Mouse (Mus musculus): ENCODE measurements around the gene Serpina3m.
"Not testable (repeated sequence)": the region's sequence is repeated elsewhere in the genome, so short reads cannot be mapped to it uniquely, and the experiment has no call there.

Serpina3m gene

DNA sequence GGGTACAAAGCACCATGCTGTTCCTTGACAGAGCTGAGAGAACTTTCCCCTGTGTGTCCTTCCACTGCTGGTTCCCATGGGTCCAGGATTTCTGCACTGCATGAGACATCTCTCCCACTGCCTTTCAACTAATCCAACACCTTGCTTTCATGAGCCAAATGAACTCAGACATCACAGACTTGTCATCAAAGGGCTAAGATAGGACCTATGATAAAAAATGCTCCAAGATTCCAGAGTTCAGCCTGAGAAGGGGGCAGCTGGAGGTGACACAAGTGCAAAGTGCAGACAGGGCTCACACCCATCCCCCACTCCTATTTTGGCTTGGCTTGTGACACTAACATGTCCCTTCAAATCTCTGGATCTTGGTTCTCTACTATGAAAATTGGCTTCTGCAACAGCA lies 50.2 kb downstream of the Serpina3m start:
- no peak for DNase-seq (ENCODE audit: low read depth, low spot score)

DNA sequence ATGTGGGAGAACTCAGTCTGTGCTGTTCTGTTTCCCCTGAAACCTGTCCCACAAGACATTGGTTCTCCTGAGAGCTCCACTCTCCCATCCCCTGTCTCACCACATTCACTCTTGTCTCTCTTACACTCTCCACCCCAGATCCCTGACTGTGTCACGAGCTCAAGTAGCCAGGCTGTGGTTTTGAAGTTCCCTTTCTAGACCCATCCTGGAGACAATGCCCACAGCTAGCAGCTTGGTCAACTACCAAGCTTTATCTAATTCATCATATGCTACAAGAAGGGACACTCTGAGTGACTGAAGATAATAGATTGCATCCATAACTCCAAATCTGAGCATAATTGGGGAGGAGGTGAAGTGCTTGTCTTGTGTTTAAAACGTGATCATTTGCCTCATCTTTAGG lies 52.8 kb downstream of the Serpina3m start:
- DNase-seq (ENCODE audit: low read depth, low spot score): not testable (repeated sequence)

DNA sequence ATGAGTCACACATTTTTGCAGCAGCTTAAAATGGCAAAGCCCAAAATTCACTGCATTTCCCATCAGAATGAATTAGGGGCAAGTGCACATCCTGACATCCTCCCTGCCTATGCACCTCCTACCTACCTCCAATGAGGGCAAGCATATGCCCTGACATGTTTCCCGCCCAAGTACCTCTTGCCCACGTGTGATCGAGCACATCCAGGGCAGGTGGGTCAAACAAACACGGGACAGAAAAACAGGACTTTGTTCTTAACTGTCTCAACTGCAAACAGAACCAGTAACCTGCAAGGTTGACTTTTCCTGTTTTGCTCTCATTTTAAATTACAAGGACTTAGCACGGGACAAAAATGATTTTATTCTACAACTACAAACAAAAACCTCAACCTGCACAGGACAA lies 65.7 kb downstream of the Serpina3m start:
- no peak for DNase-seq (ENCODE audit: low read depth, low spot score)

DNA sequence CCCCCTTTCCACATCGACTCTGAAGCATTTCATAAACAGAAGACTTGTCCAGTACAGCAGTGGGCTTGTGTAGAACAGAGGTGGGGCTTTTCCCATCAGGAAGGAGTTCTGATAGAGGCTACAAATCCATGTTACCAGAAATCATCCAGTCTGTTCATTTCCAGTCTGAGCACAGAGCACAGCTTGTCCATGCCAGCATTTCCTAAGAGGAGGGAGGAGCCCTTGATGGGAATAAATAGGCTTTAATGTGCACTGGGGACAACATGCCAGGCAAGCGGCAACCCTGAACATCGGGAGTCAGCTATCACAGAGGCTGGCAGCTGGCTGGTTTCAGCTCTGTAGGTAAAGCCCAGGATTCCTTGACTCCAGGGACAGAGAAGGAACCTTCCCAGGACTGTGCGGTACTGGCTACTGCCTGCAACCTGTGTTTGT lies 68.2 kb downstream of the Serpina3m start, which contains the start of gene Serpina3n:
TSS of gene Serpina3n (plus strand) at position 276 of the 432 bp plus-strand sequence.
- DNase-seq (ENCODE audit: low read depth, low spot score): no peak

DNA sequence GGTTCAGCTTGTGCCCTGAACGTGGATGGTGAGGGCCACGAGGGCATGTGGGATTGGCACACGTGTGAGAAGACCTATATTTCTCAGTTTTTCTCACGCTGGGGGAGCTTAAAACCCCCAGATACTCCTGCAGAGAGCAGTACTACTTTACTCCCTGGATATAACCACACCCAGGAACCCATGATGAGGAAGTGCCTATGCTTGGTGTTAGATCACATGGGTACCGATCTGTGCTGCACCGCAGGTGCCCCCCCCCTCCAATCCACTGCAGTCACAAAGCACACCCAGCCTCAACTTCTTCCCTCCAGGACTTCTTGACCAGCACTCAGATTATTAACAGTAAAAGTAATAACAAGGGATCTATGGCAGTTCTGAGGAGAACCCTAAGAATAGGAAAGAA lies 74.2 kb downstream of the Serpina3m start:
- DNase-seq (ENCODE audit: low read depth, low spot score): no peak

DNA sequence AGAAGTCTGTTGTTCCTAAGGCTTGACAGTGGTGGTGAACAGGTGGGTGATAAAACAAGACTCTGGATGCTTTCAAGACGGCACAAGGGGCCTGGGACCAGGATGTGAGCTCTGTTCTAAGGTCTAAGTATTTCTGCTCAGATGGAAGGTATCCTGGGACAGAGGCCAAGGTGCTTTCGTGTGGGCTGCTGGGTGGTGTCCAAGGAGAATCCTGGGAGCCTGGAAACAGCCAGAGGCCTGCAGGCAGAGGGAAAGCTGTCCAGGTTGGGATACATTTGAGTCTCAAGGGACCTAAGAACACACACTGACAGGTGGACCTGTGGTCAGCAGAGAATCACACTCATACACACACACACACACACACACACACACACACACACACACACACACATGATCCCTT lies 76.3 kb downstream of the Serpina3m start:
- DNase-seq (ENCODE audit: low read depth, low spot score): no peak

DNA sequence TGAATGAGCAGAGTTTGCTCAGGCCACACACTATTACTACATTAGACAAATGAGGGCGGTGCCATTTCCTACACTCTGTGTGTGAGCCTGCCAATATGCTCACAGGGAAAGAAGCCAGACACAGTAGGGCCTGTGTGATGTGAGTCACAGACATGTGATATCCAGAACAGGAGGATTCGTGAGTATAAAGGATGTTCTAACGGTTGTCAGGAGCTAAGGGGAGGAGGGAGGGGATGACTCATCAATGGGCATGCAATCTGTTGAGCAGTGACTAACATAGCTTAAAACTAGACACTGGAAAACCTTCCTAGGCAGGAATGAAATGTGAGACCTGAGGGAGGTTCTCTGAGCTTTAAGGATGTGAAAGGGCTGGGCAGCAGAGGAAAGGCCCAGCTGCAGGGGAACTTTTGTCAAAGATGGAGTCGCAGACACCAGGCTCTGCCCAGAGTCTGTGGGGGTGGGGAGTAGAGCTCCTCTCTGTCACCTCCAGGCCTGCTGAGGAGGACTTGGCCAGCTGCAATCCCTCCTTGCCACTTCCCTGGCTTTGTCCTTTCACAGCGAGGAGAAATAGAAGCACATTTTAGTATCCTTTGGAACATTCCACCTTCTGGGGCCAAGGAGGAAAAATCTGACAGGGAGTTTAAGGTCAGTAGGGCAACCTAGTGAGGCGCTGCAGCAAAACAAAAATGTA lies 77.5 kb downstream of the Serpina3m start:
- no peak for DNase-seq (ENCODE audit: low read depth, low spot score)

DNA sequence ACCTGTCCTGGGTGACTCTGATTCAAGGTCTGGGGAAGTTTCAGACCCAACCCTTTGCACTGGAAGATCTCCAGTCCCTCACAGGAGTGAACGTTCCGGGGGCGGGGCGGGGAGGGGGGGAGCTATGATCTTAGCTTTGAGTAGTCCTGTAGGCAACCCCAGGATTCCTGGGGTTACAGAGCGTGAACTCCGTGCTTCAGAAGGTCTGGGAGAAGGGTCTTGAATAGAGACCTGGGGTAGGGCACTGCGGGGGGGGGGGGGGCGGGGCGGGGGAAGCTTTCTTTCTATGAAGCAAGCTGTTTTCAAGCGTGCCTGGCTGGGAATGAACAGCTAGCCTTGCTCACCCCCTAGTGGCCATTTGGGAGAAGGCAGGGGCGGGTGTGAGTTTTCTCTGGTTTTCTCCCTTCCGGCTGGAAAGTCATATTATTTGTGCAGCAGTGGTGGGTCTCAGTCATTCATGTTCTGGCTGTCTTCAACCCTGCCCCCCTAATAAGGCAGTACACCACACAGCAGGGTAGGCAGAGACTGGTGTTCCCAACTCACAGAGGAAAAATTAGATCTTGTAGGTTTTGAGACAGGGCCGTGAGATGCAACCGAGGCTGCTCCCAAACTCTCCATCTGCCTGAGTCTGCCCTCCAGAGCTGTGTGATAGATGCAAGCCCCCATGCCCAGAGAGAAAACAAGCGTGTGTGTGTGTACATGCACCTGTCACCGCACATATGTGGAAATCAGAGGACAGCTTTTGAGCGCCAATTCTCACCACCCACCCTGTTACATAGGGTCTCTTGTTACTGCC lies 80.3 kb downstream of the Serpina3m start:
- DNase-seq (ENCODE audit: low read depth, low spot score): no peak

DNA sequence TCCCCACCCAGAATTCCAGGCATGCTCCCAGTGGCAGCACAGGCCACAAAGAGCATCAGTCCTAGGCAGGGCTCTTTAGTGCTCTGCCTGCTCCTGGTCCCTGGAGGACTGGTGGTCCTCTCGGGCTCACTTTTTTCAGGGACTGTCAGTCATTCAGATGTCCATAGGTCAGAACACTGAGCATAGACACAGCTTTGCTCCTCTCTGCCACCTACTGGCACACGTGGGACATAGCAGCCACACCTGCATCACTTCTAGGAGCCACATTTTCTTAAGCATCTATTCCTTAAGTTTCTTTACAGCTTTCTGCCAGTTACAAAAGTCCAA lies 80.8 kb downstream of the Serpina3m start:
- no peak for DNase-seq (ENCODE audit: low read depth, low spot score)

DNA sequence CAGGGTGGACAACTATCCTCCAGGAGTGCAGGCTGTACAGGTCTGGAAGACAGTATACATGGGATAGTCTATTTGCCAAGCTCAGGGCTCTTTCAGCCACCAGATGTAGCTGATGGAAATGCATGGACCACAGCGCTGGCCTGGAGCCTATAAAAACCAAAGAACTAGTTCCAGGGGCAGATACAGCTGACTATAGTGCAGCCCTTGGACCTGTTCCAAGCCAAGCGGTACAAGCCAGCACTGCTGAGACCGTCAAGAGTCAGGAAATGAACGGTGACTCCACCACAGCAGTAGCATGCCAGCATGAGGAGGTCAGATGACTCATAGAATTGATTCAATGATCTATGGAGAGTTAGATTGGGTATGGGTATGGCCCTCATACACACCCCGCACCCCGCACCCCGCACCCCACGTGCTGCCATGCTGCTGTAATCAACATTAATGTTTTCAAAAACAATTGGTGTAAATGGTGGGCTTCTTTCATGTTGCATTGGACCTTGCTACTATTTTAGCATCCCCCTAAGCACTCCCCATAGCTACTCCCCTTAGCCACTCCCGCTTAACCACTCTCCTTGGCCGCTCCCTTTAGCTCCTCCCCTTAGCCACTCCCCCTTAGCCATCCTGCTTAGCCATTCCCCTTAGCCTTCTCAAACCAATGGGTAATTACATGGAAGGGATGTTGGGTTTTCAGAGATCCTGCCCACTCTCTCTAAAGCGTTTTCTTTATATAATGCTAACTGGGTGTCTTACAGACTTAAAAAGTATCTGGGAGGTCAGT lies 84.5 kb downstream of the Serpina3m start:
- no peak for DNase-seq (ENCODE audit: low read depth, low spot score)

DNA sequence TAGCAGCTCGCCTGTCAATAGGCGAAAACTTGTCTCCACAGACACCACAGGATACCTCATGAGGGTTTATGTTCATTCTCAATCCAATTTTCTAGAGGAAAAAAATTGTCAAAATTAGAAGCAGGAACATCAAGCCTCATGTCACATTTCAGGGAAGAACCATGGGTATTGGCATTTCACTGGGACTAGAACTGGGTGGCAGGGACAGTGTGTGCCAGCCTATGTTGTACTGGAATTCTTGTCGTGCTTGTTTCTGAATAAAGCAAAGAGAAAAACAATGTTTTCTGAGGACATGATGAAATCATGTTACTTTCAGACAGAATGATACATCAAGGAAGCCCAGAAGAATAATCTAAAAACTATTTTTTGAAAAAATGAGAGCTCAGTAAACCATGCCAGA lies 87.3 kb downstream of the Serpina3m start:
- no peak for DNase-seq (ENCODE audit: low read depth, low spot score)

DNA sequence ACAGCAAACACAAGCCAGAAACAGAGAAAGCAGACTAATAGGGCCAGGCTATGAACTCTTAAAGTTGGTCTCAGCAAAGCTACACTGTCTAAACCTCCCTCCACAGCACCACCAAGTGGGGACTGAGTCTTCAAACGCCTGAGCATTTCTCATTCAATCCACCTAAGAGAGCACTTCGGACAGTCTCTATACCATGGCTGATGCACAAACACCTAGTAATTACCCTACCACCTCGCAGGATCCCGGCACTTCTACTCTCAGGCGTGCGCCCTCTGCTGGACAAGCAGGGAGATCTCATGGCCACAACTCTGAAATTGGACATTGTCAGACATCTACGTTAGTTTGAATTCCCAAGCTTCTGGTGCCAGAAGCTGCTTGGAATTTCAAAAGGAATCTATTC lies 88.6 kb downstream of the Serpina3m start:
- DNase-seq (ENCODE audit: low read depth, low spot score): no peak

DNA sequence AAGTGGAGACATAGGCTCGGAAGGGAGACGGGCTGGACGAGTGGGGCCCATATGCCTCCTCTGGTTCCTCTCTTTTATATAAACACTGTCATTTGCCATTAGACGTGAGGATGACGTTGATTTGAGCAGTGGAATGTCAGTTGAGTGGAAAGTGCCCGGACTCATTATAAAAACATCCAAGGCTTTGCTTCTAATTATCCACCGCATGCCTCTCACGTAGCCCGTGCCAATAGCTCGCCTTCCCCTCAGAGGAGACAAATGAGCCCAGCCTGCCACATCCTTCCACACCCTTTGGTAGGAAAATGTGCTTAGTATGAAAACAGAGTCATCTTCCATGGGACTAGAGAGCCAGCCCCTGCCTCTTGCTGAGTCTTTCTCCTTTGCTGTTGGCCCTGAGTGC lies 93.1 kb downstream of the Serpina3m start:
- DNase-seq (ENCODE audit: low read depth, low spot score): no peak

DNA sequence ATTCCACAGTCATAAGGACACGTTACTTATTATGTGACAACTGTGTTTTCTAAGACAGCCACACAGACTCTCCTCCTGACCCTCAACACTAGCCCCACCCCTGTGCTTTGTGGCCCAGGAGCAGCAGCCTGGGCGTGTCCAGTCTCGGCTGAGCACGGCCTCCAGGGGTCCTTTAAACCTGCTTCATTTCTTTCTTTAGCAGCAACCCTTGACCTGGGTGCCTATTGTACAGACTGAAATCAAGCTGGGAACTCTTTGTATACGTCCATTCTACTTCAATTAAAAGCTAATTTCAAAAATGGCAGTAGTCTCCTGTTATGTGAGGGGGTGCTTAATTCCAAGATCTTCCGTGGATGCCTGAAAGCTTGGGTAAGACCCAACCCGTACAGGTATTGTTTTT lies 94.9 kb downstream of the Serpina3m start:
- DNase-seq (ENCODE audit: low read depth, low spot score): no peak

DNA sequence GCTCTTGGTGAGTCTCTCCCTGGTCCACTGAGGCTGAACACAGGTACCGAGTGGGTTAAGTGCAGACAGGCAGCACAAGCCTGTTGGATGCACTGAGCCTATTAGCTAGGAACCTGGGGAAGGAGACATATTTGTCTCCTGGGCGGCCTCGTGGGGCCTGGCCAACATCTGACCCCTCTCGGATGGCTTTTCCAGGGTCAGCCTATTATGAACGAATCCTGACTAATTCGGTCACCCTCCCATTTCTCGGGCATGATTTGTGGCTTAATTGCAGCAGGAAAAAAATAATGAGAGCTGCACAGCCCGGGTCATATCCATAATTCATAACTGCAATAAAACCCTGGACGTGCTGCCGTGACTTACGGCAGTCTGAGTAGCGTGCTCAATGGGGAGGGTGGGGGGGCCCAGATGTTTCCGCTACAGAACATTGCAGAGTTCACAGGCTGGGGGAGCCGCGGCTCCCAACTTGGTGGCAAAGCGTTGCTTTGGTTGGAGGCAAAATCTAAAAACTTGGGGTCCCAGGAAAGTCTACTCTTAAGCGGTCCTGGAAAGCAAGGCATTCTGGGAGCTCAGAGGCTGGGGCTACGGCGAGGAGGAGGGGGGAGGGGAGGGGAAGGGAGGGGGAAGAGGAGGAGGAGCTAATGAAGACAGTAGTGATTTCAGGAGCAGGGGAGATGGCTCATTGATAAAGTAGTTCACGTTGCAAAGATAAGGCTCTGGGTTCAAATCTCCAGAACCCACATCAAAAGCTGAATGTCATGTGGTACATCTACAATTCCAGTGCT lies 95.9 kb downstream of the Serpina3m start:
- DNase-seq (ENCODE audit: low read depth, low spot score): no peak

DNA sequence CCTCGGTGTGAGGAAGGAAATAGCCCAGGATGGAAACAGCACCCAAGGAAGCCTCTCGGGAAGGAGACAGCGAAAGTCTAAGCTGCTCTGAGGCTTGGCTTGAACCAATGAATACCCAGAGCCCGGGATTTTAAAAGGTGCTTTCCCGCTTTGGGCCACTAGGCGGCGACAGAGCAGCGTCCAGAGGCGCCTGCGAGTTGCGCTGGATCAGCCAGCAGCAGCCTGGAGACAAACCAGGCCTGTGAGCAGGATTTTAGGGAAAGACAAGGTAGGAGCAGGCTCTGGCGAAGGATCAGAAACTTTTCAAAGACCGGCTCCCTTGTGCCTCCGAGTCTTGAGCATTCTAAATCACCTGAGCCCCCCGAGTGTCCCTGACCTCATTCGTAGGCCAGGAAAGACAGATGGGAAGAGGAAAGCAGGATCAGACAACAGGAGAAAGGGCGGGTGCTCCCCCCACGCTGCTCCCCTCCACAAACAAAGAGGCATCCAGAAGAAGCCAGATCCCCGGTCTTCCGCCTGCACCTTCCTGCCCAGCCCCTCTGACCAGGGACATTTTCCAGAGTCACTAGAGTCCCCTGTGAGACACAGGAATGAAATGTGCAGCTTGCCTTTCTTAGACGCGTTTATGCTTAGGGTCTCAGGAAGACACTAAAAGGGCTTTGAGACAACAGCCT lies 101.9 kb downstream of the Serpina3m start:
- peak; percentile 12 for DNase-seq (ENCODE audit: low read depth, low spot score)

DNA sequence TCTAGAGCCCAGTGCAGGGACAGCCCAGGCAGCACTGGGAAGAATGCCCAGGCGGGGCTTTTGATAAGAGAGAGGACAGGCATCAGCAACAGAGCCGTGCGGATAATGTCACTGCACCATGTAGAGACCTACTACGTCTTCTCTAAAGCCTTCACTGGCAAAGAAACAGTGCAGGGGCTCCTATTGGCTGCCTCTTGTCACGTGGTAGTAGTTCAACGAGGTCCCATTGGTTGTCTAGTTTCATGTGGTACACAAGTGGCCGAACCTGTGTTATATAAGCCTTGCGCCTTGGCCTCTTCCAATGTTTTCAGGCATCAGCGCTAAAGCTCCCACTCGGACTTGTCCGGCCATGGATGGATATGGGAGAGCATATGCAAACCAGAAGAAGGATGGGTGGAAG lies 105.4 kb downstream of the Serpina3m start:
- no peak for DNase-seq (ENCODE audit: low read depth, low spot score)

Data from c-Kit-negative CD71-positive TER-119-positive erythroid progenitor cells, embryonic 14.5 days (primary cell).